Mouse (Mus musculus) neutrophil, adult 83 days (primary cell): ENCODE results near the gene Vmn1r232. TPM values are rescaled to one million over a fixed set of nuclear protein-coding genes. Genes with fewer than 3 reads are reported as not detected.

Experiments used
- total RNA-seq, 2 experiments: library from RNA; stranded (reverse); gene quantifications; one replicate each; pipeline ENCODE4 v1.2.4; 2023

The Vmn1r232 gene
- total RNA-seq: not detected

DNA sequence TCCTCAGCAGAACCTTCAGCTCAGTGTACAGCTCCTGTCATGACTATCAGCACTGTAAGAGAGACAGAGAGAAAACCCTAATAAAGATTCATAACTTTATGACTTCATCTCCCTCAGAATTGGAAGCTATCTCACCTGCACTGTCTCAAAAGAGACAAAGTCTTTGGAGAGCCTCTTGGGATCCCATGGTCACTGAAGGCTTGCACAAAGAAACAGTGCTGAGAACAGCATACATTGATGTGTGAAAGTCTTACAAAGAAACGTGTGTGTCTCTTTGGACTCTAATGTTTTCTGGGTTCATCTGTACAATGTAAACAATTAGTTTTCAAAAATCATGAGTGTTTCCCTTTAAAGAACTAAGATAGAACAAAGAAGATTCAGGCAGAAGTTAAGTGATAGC lies at the start of gene Vmn1r232:
TSS of gene Vmn1r232 (minus strand) at position 101 of the 400 bp plus-strand sequence.

DNA sequence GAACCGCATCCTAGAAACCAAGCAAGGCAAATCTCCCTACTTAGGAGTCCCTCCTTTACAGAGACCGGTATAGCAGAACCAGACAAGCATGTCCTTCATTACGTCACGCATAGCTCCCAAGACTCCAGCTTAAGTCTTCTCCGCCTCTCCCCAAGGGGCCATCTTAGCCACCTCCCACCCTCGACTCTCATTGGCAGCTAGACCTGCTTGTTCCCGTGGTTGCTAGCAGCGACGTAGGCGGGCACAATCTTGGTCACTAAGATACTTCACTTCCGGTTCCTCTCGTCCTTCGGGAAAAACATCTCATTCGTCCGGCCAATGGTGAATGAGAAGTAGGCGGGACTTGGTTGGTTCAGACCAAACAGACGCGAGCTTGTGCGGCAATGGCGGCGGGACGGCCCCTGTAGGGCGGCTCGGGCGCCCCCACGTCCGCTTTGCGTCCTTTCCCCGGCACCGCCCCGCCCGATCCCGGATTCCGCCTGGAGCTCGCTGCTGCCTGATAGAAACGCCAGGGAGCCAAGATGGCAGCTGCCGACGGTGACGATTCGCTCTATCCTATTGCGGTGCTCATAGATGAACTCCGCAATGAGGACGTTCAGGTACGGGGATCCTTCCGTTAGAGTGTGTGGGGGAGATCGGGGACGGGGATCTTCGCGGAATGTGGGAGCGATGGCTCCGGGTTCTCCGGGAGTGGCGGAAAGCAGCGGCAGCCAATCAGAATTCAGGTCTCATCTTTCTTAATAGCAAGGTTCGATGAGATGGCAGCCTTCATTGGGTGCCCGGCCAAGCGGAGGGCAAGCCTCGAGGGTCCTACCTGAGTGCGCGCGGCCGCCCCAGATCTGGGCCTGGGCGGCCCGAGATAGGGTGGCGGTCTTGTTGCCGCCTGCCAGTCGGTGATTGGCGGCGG lies 25.7 kb upstream of the Vmn1r232 start, which contains the start of gene Ppp2r1a:
TSS of gene Ppp2r1a (plus strand) at position 327 of the 907 bp plus-strand sequence.

DNA sequence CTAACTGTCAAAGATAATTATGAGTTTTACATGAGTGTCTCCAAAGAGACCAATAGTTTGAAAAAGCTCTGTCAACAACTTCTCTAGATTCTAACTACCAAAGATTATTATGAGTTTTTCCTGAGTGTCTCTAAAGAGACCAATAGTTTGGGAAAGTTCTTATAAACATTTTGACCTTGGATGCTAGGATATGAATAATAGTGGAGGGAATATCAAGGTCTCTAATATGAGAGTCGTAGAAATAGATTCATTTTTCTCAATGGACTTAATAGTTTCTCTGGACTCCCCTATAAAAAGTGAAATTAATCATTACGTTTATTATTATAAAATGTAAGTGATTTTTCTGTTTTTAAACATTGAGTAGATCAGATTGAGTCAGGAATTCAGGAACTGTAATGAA lies 14.5 kb downstream of the Vmn1r232 start, which contains the start of gene Vmn1r231:
TSS of gene Vmn1r231 (minus strand) at position 101 of the 400 bp plus-strand sequence.

Other genes starting within 250 kb of the Vmn1r232 start
- not detected for gene Vmn1r226, start 236.9 kb downstream of the Vmn1r232 start, total RNA-seq
- gene Vmn1r227, start 189.9 kb downstream of the Vmn1r232 start, total RNA-seq: not detected
- gene Vmn1r228, start 133.6 kb downstream of the Vmn1r232 start, total RNA-seq: not detected
- not detected for gene Vmn1r229, start 108.2 kb downstream of the Vmn1r232 start, total RNA-seq
- not detected for gene Vmn1r230, start 79.3 kb downstream of the Vmn1r232 start, total RNA-seq
- not detected for gene Vmn1r231, start 14.6 kb downstream of the Vmn1r232 start, total RNA-seq
- gene Ppp2r1a, start 25.6 kb upstream of the Vmn1r232 start, total RNA-seq: 100 to 1,000 TPM; 191 to 201 TPM
- not detected for gene Vmn1r233, start 76.8 kb upstream of the Vmn1r232 start, total RNA-seq
- 1 to 10 TPM; 6.4 to 9.6 TPM for gene Zfp160, start 89.2 kb upstream of the Vmn1r232 start, total RNA-seq